Mouse (Mus musculus): ENCODE results near the gene Rnf212. TPM values are rescaled to one million over a fixed set of nuclear protein-coding genes. Genes with fewer than 3 reads are reported as not detected.

Rnf212 gene
- polyA plus RNA-seq, 1 experiment from 2014 or later, result 0.43 TPM

DNA sequence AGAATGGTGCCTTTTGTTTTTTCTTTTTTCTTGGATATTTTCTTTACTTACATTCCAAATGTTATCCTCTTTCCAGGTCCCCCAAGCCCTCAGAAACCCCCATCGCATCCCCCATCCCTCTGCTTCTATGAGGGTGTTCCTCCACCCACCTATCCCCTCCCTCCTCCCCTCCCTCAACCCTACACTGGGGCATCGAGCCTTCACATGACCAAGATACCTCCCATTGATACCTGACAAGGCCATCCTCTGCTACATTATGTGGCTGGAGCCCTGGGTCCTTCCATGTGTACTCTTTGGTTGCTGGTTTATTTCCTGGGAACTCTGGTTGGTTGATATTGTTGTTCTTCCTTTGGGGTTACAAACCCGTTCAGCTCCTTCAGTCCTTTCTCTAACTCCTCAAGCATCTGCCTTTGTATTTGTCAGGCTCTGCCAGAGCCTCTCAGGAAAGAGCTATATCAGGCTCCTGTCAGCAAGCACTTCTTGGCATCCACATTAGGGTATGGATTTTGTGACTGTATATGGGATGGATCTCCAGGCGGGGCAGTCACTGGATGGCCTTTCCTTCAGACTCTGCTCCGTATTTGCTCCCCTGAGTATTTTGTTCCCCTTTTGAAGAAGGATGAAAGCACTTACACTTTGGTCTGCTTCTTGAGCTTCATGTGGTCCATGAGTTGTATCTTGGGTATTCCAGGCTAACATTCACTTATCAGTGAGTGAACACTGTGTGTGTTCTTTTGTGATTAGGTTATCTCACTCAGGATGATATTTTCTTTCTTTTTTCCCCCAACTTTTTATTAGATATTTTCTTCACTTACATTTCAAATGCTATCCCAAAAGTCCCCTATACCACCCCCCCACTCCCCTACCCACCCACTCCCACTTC lies 24.2 kb downstream of the Rnf212 start:
- Histone ChIP-seq H3K27ac (ENCODE audit: low read length) (no peak overlapping the region), H3K4me3 (ENCODE audit: low read length) (no peak overlapping the region), H3K9me3 (ENCODE audit: control insufficient read depth, low read length) (no peaks in the 10 kb centered on the region), H3K9ac (ENCODE audit: low read depth, low read length) (no peak overlapping the region), H3K4me2 (ENCODE audit: low read depth, low read length) (no peak overlapping the region), H3K4me1 (ENCODE audit: control insufficient read depth, insufficient read depth, low read length) (no peaks in the 10 kb centered on the region), H3K36me3 (ENCODE audit: control insufficient read depth, insufficient read depth, low read length) (no peaks in the 10 kb centered on the region), H3K27me3 (replicated peaks; ENCODE audit: control insufficient read depth, insufficient read depth, low read length) (no peaks in the 10 kb centered on the region)
- ATAC-seq, result no peak
- WGBS, result 73% methylated on average over 5 of the region's 5 CpGs

DNA sequence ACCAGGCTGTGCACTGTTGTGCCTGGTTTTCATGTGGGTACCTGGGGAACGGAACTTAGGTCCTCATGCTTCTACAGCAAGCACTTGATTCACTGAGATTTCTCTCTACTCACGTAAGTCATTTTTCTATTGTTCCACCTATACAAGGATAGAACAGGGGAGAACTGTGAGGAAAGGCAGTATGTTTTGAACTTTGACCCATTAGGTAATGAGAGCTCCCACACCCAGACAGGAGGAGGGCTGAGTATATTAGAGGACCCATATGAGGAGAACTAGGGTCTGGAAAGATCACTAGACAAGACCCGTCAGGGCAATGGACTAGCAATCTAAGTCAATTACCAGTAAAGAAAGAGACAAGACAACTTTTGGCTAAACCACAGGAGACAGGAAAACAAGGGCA lies 30.2 kb downstream of the Rnf212 start:
- peak; percentile 91 for ATAC-seq
- Histone ChIP-seq H3K27ac (ENCODE audit: low read length) (no peak overlapping the region), H3K27me3 (replicated peaks; ENCODE audit: control insufficient read depth, insufficient read depth, low read length) (no peaks in the 10 kb centered on the region), H3K36me3 (ENCODE audit: control insufficient read depth, insufficient read depth, low read length) (no peaks in the 10 kb centered on the region), H3K9ac (ENCODE audit: low read depth, low read length) (no peak overlapping the region), H3K4me3 (ENCODE audit: low read length) (no peak overlapping the region), H3K4me1 (ENCODE audit: control insufficient read depth, insufficient read depth, low read length) (no peaks in the 10 kb centered on the region), H3K4me2 (ENCODE audit: low read depth, low read length) (no peak overlapping the region), H3K9me3 (ENCODE audit: control insufficient read depth, low read length) (no peaks in the 10 kb centered on the region)
- WGBS, result 67% methylated on average over 3 of the region's 3 CpGs

DNA sequence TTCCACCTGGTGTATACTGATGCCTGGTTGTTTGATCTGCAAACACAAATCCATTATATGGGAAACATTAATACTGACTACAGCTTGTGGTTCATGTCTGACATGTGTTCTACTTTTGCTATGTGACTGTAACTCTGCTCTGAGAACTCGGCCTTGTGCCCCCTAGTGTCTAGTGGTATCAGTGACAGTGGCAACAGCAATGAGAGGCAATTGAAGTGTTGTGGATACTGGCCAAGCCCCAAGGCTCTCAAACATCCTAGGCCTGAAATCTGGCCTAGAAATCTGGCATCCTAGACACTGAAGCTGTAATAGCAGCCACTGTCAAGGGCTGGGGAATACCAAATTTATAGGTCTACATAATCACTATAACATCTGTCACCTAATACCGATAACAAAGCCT lies 30.9 kb downstream of the Rnf212 start:
- Histone ChIP-seq H3K36me3 (ENCODE audit: control insufficient read depth, insufficient read depth, low read length) (no peaks in the 10 kb centered on the region), H3K27ac (ENCODE audit: low read length) (no peak overlapping the region), H3K4me2 (ENCODE audit: low read depth, low read length) (no peak overlapping the region), H3K4me3 (ENCODE audit: low read length) (no peak overlapping the region), H3K9ac (ENCODE audit: low read depth, low read length) (no peak overlapping the region), H3K4me1 (ENCODE audit: control insufficient read depth, insufficient read depth, low read length) (no peaks in the 10 kb centered on the region), H3K9me3 (ENCODE audit: control insufficient read depth, low read length) (no peaks in the 10 kb centered on the region), H3K27me3 (replicated peaks; ENCODE audit: control insufficient read depth, insufficient read depth, low read length) (no peaks in the 10 kb centered on the region)
- WGBS, result 65% methylated on average over 2 of the region's 2 CpGs
- no peak for ATAC-seq

DNA sequence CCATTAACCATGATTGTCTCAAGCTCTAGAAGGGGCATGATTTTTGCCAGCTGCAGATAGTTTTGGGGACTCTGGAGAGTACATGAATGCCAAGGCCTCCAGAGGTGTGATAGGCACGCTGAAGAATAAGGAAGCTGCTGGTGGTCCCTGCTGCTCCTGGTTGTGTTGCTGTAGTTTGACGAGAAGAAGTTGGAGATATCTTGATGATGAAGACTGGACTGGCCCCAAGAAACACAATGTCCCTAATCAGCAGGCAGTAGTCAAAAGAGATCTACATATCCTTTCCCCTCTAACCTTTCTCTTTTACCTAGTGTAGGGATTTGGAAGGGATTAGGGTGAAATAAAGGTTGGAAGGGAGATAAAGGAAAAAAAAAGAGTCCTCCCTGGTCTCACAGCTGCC lies 32.2 kb downstream of the Rnf212 start:
- no peaks in the 10 kb centered on the region for H3K36me3 ChIP-seq (ENCODE audit: control insufficient read depth, insufficient read depth, low read length)
- WGBS, result 85% methylated on average over 2 of the region's 2 CpGs
- ATAC-seq, result no peak
- no peak overlapping the region for H3K4me3 ChIP-seq (ENCODE audit: low read length)
- H3K9ac ChIP-seq (ENCODE audit: low read depth, low read length), result no peak overlapping the region
- no peaks in the 10 kb centered on the region for H3K27me3 ChIP-seq (replicated peaks; ENCODE audit: control insufficient read depth, insufficient read depth, low read length)
- H3K4me2 ChIP-seq (ENCODE audit: low read depth, low read length), result no peak overlapping the region
- no peaks in the 10 kb centered on the region for H3K4me1 ChIP-seq (ENCODE audit: control insufficient read depth, insufficient read depth, low read length)
- H3K27ac ChIP-seq (ENCODE audit: low read length), result no peak overlapping the region
- no peaks in the 10 kb centered on the region for H3K9me3 ChIP-seq (ENCODE audit: control insufficient read depth, low read length)

DNA sequence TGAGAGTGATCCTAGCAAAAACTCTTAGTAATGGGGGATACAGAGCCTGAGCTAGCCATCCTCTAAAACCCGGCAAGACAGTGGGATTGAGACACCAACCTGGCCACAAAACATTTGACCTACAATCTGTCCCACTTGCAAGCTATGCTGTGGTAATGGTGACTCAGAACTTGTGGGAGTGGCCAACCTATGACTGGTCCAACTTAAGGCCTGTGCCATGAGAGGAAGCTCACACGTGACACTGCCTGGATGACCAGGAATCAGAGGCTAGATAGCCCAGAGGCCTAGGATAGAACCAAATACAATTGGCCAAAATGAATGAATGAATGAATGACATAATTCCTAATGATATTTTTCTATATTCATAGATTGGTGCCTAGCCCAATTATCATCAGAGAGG lies 32.9 kb downstream of the Rnf212 start:
- H3K4me1 ChIP-seq (ENCODE audit: control insufficient read depth, insufficient read depth, low read length), result no peaks in the 10 kb centered on the region
- no peaks in the 10 kb centered on the region for H3K9me3 ChIP-seq (ENCODE audit: control insufficient read depth, low read length)
- 77% methylated on average over 2 of the region's 2 CpGs for WGBS
- no peak overlapping the region for H3K9ac ChIP-seq (ENCODE audit: low read depth, low read length)
- no peak overlapping the region for H3K4me3 ChIP-seq (ENCODE audit: low read length)
- H3K27me3 ChIP-seq (replicated peaks; ENCODE audit: control insufficient read depth, insufficient read depth, low read length), result no peaks in the 10 kb centered on the region
- ATAC-seq, result no peak
- no peaks in the 10 kb centered on the region for H3K36me3 ChIP-seq (ENCODE audit: control insufficient read depth, insufficient read depth, low read length)
- no peak overlapping the region for H3K4me2 ChIP-seq (ENCODE audit: low read depth, low read length)
- no peak overlapping the region for H3K27ac ChIP-seq (ENCODE audit: low read length)

DNA sequence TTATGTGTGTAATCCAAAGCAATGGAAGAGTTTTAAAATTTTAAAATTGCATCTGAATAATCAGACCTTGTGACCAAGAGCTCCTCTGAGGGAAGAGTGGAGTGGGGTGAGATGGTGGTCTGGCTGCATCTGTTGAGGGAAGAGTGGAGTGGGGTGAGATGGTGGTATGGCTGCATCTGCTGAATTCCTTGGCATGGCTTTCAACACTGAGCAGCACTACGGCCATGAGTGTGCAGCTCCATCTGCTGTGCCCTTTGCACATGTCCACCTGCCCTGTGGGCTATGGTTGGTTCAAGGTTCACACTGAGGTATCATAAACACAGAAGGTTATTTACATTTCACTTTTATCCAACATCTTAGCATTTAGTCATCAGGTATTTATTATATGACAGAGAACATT lies 47.4 kb downstream of the Rnf212 start:
- H3K36me3 ChIP-seq (ENCODE audit: control insufficient read depth, insufficient read depth, low read length), result no peaks in the 10 kb centered on the region
- no peaks in the 10 kb centered on the region for H3K27me3 ChIP-seq (replicated peaks; ENCODE audit: control insufficient read depth, insufficient read depth, low read length)
- no peak overlapping the region for H3K4me2 ChIP-seq (ENCODE audit: low read depth, low read length)
- WGBS, result 67% methylated on average over 1 of the region's 1 CpGs
- no peaks in the 10 kb centered on the region for H3K9me3 ChIP-seq (ENCODE audit: control insufficient read depth, low read length)
- ATAC-seq, result peak; percentile 72
- H3K4me1 ChIP-seq (ENCODE audit: control insufficient read depth, insufficient read depth, low read length), result no peaks in the 10 kb centered on the region
- no peak overlapping the region for H3K27ac ChIP-seq (ENCODE audit: low read length)
- H3K4me3 ChIP-seq (ENCODE audit: low read length), result no peak overlapping the region
- H3K9ac ChIP-seq (ENCODE audit: low read depth, low read length), result no peak overlapping the region

DNA sequence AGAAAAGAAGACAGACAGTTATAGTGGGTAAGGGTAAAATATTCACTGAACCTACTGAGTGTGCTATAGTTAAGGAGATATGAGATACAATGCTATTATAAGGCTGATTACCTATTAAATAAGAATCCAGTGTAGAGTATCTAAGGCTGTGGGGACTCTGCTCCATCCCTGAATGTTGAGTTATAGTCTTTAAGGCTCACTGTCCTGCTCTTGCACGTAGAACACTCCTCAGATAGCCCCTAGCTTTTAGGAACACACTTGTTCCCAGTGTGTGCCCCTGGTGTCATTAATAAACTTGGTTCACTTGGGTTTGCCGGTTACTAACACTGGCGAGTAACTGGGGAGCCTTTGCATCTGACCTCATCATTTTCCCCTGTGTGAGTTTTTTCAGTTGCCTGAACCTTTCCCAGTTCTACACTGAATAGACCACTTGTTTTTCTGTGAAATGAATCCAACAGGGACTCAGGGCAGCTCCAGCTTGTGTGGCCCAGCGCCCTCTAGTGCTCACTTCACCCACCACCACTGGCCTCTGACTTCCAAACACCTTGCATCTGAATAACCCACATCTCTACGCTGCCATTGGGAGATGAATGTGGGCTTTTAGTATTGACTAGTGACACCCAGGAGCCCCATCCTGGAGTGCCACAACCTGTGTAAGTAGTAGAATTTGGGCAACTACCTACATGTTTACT lies 48.1 kb downstream of the Rnf212 start:
- no peaks in the 10 kb centered on the region for H3K27me3 ChIP-seq (replicated peaks; ENCODE audit: control insufficient read depth, insufficient read depth, low read length)
- H3K9ac ChIP-seq (ENCODE audit: low read depth, low read length), result no peak overlapping the region
- ATAC-seq, result peak; percentile 87
- H3K27ac ChIP-seq (ENCODE audit: low read length), result no peak overlapping the region
- H3K9me3 ChIP-seq (ENCODE audit: control insufficient read depth, low read length), result no peaks in the 10 kb centered on the region
- H3K4me1 ChIP-seq (ENCODE audit: control insufficient read depth, insufficient read depth, low read length), result no peaks in the 10 kb centered on the region
- H3K4me2 ChIP-seq (ENCODE audit: low read depth, low read length), result no peak overlapping the region
- H3K4me3 ChIP-seq (ENCODE audit: low read length), result no peak overlapping the region
- 24% methylated on average over 5 of the region's 5 CpGs for WGBS
- H3K36me3 ChIP-seq (ENCODE audit: control insufficient read depth, insufficient read depth, low read length), result no peaks in the 10 kb centered on the region

DNA sequence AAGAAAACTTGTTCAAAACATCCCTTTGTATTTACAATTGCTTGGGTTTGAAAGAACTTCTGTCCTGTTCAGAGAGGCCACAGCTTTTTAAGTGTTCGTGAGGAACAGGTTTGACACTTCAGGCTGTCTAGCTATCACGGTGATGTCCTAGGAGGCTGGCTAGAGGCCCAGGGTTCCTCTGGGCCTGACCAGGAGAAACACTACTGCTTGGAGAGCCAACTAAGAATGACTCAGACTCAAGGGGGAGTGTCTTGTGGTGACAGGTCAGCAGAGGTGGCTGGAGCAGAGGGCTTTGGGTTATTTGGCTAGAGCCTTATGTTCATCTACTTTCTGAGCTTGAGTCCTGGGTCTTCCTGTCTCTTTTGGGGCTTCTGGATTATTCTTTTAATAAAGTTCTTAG lies 50.8 kb downstream of the Rnf212 start:
- Histone ChIP-seq H3K27ac (ENCODE audit: low read length) (no peak overlapping the region), H3K9me3 (ENCODE audit: control insufficient read depth, low read length) (no peaks in the 10 kb centered on the region), H3K4me1 (ENCODE audit: control insufficient read depth, insufficient read depth, low read length) (no peaks in the 10 kb centered on the region), H3K36me3 (ENCODE audit: control insufficient read depth, insufficient read depth, low read length) (no peaks in the 10 kb centered on the region), H3K9ac (ENCODE audit: low read depth, low read length) (no peak overlapping the region), H3K27me3 (replicated peaks; ENCODE audit: control insufficient read depth, insufficient read depth, low read length) (no peaks in the 10 kb centered on the region), H3K4me3 (ENCODE audit: low read length) (no peak overlapping the region), H3K4me2 (ENCODE audit: low read depth, low read length) (no peak overlapping the region)
- no peak for ATAC-seq
- 67% methylated on average over 2 of the region's 2 CpGs for WGBS

DNA sequence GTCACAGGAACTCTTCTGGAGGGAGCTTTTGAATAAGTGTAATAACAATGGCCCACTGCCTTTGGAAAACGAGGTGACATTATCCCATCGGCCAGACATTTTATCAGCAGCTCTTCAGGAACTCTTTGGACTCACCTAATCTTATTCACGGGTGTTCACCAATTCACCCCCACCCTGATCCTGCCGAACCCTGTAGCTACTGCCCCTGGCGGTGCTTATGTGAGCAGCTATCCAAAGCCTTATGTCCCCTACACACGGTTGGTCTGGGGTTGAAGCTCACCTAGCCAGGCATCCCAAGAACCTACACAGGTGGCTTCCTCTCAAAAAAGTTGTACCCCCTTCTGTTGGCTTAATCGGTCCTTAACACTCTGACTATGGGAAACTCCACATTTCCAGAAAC lies 55.0 kb downstream of the Rnf212 start:
- Histone ChIP-seq H3K36me3 (ENCODE audit: control insufficient read depth, insufficient read depth, low read length) (no peaks in the 10 kb centered on the region), H3K27me3 (replicated peaks; ENCODE audit: control insufficient read depth, insufficient read depth, low read length) (no peaks in the 10 kb centered on the region), H3K4me1 (ENCODE audit: control insufficient read depth, insufficient read depth, low read length) (no peaks in the 10 kb centered on the region), H3K4me3 (ENCODE audit: low read length) (no peak overlapping the region), H3K9me3 (ENCODE audit: control insufficient read depth, low read length) (no peaks in the 10 kb centered on the region), H3K4me2 (ENCODE audit: low read depth, low read length) (no peak overlapping the region), H3K9ac (ENCODE audit: low read depth, low read length) (no peak overlapping the region), H3K27ac (ENCODE audit: low read length) (no peak overlapping the region)
- ATAC-seq, result no peak; the same call in 1 of the 2 replicates
- WGBS, result 51% methylated on average over 7 of the region's 7 CpGs
